Mouse (Mus musculus) left cerebral cortex, adult 2 months (tissue): ENCODE results near the gene Olfr462. TPM values are rescaled to one million over a fixed set of nuclear protein-coding genes. Genes with fewer than 3 reads are reported as not detected.

Experiments used
- DNase-seq, 2 experiments: peaks; one replicate each; pipeline ENCODE4 v3.0.0; 2021 to 2022; ENCODE audit warnings: low spot score in 2 of 2, mixed read lengths in 1 of 2; ENCODE audit errors: extremely low spot score in 1 of 2
- H3K27ac ChIP-seq: fragments of 200-600 bp; 2 replicates; pipeline ENCODE4 v1.8.1; 2022
- H3K4me3 ChIP-seq: fragments of 200-600 bp; 2 replicates; pipeline ENCODE4 v1.8.1; 2022
- CTCF ChIP-seq: fragments of 200-600 bp; IDR thresholded peaks from 2 replicates; pipeline ENCODE4 v1.8.1; 2022; ENCODE audit warnings: antibody characterized with exemption, mild to moderate bottlenecking, moderate library complexity
- intact Hi-C: fragments of 180-260 bp; cut with DNase I; formaldehyde crosslinking; loops from one replicate; pipeline ENCODE4 v1.15.1; 2025
- total RNA-seq, 2 experiments: library from RNA; stranded (reverse); gene quantifications; 2 replicates each; pipeline ENCODE4 v1.2.3; 2021

Olfr462 gene
- total RNA-seq, 2 experiments from 2014 or later = not detected

- Histone ChIP-seq H3K4me3 (no peak overlapping the region), H3K27ac (no peak overlapping the region)
- no peak for TF ChIP-seq CTCF
- no peak for DNase-seq
- intact Hi-C loops = no loop called here
These were observed 51.4 kb downstream of the Olfr462 start for GRCm38 (mm10) chr11:87840676-87841075.

Other genes starting within 250 kb of the Olfr462 start
- gene Rnf43, start 229.5 kb downstream of the Olfr462 start, total RNA-seq = 1 to 10 TPM; 1.7 to 2.8 TPM
- gene Supt4a, start 154.7 kb downstream of the Olfr462 start, total RNA-seq = 10 to 100 TPM; 66.3 to 82.3 TPM
- 100 to 1,000 TPM; 190 to 202 TPM for gene Tspoap1, start 131.7 kb downstream of the Olfr462 start, total RNA-seq
- gene Mpo, start 98.7 kb downstream of the Olfr462 start, total RNA-seq = not detected
- gene Lpo, start 64.0 kb downstream of the Olfr462 start, total RNA-seq = under 1 TPM; 0.45 to 0.75 TPM
- 1 to 10 TPM; 4.0 to 5.8 TPM for gene Mks1, start 39.1 kb downstream of the Olfr462 start, total RNA-seq
- gene Epx, start 16.7 kb downstream of the Olfr462 start, total RNA-seq = under 1 TPM; 0.11 to 0.19 TPM
- gene Olfr463, start 5.1 kb upstream of the Olfr462 start, total RNA-seq = not detected
- 1 to 10 TPM; 2.0 to 2.7 TPM for gene Olfr464, start 28.7 kb upstream of the Olfr462 start, total RNA-seq
- 100 to 1,000 TPM; 578 to 608 TPM for gene Dynll2, start 95.3 kb upstream of the Olfr462 start, total RNA-seq
- gene Srsf1, start 155.1 kb upstream of the Olfr462 start, total RNA-seq = 100 to 1,000 TPM; 184 to 190 TPM
- 10 to 100 TPM; 27.8 to 28.3 TPM for gene Vezf1, start 176.0 kb upstream of the Olfr462 start, total RNA-seq
- 10 to 100 TPM; 31.4 to 31.7 TPM for gene Cuedc1, start 205.8 kb upstream of the Olfr462 start, total RNA-seq